In genomic region chr17:84148499-84149484, GRCm38 (mm10) we compare ENCODE assay signal across 8 mouse cellular contexts. TPM values are rescaled to one million over a fixed set of nuclear protein-coding genes. Genes with fewer than 3 reads are reported as not detected.
DNase-seq lines count a peak whose midpoint lies in the region.

No protein-coding gene starts in this region.

- H3K4me1 ChIP-seq in embryonic facial prominence, embryonic 10.5 days = peaks cover 62% of the 10 kb centered on the region

- peak overlapping the region; percentile 79 for H3K27ac ChIP-seq in embryonic facial prominence, embryonic 10.5 days (replicated peaks)

- no peaks in the 10 kb centered on the region for H3K36me3 ChIP-seq in embryonic facial prominence, embryonic 10.5 days (replicated peaks)

- peaks cover 51% of the 10 kb centered on the region for H3K27me3 ChIP-seq in embryonic facial prominence, embryonic 10.5 days (replicated peaks; ENCODE audit: low read depth, poor library complexity, severe bottlenecking)

- H3K9me3 ChIP-seq in embryonic facial prominence, embryonic 10.5 days = no peaks in the 10 kb centered on the region

- 25% methylated on average over 11 of the region's 11 CpGs for WGBS in embryonic facial prominence, embryonic 10.5 days

- H3K4me3 ChIP-seq in embryonic facial prominence, embryonic 10.5 days = no peak overlapping the region

- intact Hi-C loops in gastrocnemius, postnatal 36 days (cut with DNase I) = no loop called here

- DNase-seq in thymus, postnatal 14 days = peak; percentile 16
- DNase-seq in thymus, postnatal 10 days (ENCODE audit: low spot score in 2 of 2) = no peak
- DNase-seq in embryonic facial prominence, embryonic 10.5 days (ENCODE audit: low spot score) = peak; percentile 50
- peak; percentile 81 to 82 for DNase-seq in gastrocnemius, postnatal 36 days
- peak; percentile 71 for DNase-seq in induced T-regulatory cell, adult 2 months (ENCODE audit: low read depth)
- DNase-seq in left cerebral cortex, adult 18-20 months (ENCODE audit: low spot score in 2 of 2) = peak; percentile 56 to 69
- peak; percentile 89 for DNase-seq in lung, postnatal 10 days
- DNase-seq in skeletal muscle tissue, adult 2 months (ENCODE audit: low read depth, low spot score) = peak; percentile 90

RNA-seq across cellular contexts. Expression of gene Zfp36l2, which starts 39.0 kb away (rescaled TPM):
- 10.8 and 12.0 TPM in 2 replicates for polyA plus RNA-seq in embryonic facial prominence, embryonic 10.5 days (2016; fragmentation: Nextera tagmentation; extraction: Ambion mirVana)
- 10 to 100 TPM; 11.6 to 12.3 TPM for total RNA-seq in gastrocnemius, postnatal 36 days (2021)
- 10 to 100 TPM; 24.8 to 25.1 TPM for total RNA-seq in left cerebral cortex, adult 18-20 months (2021)

Comparison
In these comparisons a context has a peak if more than half of its experiments do, and no peak if none do; other contexts are left out.
1. DNase-seq: peak in thymus, postnatal 14 days (single experiment), embryonic facial prominence, embryonic 10.5 days (single experiment), gastrocnemius, postnatal 36 days (2 of 2), induced T-regulatory cell, adult 2 months (single experiment), left cerebral cortex, adult 18-20 months (2 of 2), lung, postnatal 10 days (single experiment) and skeletal muscle tissue, adult 2 months (single experiment); none in thymus, postnatal 10 days (0 of 2).